Mouse (Mus musculus) mature B cell (primary cell): ENCODE measurements around the gene Traf3ip2.

Source experiments
- in situ Hi-C: fragments of 300-500 bp; cut with MboI; formaldehyde crosslinking; loops from 2 replicates; pipeline ENCODE4 v1.14.3; 2019

The Traf3ip2 gene

GRCm38 (mm10) chr10:39678199-39678791, 65.6 kb downstream of the Traf3ip2 start:
- in situ Hi-C loops: no loop called here

DNA sequence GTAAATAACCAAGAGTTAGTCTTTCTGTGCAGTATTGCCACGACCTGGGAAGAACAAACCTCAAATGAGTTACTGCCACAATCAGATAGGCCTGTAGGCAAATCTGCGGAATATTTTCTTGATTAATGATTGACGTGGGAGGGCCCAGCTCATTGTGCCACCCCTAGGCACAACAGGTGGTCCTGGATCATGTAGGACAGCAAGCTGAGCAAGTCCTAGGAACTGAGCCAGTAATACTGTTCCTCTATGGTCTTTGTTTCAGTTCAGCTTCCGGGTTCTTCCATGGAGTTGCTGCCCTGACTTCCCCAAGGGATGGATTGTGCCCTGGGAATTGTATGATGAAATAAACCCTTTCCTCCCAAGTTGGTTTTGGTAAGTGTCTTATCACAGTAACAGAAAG, 68.3 kb downstream of the Traf3ip2 start:
- in situ Hi-C loops: no loop called here

GRCm38 (mm10) chr10:39682556-39682955, 69.8 kb downstream of the Traf3ip2 start:
- in situ Hi-C loops: no loop called here

DNA sequence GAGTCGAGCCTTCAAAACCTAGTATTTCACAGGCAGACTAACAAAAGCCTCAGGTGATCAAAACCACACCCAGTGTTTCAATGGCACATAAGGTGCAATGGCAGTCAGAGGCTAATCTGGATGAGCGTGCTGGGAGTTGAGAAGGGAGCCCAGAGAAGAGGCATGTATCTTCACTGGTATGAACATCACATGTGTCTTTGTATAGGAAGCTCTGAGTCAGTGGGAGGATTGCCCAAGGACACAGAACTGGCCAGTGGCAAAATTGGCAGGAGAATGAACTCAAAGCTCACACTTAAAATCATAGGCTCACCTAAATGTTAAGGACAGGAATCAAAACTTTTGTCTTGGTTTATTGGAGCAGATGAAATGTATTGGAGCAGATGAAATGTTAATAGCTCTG, 70.7 kb downstream of the Traf3ip2 start:
- in situ Hi-C loops: no loop called here

DNA sequence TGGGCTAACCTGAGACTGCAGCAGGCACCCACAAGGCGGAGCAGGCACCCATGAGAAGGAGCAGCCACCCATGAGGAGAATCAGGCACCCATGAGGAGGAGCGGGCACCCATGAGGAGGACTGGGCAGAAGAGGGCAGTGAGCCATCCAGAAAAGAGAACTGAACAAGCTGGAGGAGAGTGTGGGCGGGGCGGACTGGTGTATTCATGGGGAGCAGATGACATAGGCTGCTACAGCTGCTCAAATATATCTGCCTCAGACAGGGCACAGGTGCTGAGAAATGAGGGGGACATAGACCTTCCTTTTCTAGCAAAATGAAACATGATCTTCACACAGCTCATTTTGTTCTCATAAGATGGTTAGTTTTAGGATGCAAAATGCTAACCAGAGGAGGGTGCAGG, 74.1 kb downstream of the Traf3ip2 start:
- in situ Hi-C loops: no loop called here

DNA sequence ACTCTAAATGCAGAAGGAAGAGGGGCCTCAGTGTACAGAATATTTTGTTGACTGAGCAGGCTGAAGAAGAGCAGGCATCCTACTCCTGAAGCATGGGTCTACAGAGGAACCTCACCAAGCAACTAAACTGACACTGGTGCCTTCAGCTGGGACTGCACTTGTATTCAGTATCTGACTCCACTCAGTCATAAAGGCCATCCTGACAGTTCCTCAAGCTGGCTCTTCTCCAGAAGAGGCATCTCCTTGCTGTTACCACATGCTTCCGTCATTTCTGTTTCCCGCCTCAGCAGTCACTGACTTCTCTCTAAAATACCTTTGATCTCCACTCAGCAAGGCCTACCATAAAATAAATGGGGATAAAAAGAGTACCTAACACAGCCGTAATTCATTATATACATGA, 75.1 kb downstream of the Traf3ip2 start:
- in situ Hi-C loops: no loop called here

DNA sequence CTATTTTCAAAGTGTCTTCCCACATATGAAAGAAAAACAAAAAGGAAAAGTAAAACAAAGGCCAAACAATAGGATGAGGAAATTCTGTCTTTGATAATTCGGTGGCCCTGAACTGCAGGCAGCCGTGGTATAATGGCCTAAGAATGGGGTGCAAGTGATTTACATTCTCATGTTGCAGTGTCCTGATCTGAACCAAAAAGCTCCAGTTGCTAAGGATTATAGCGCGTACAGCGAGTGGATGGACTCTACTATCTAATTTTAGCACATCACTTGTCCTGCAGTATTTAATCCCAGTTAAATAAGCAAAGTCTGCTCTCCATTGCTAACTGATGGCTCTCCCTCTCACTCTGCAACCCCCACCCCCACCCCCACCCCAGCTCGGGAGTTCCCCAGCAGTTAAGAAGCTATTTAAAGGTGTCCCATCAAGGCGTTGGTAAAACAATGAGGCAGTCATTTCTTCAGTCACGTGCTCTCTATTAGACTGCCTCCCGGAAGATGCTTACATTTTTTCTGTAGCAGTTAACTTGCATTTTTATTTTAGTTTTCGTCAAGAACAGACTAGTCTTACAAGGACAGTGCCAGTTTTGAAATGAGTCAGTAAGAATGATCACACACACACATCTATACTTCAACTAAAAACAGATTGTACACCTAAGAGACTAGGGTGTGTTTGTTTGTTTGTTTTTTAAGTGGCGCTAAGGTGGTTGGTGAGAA, 78.8 kb downstream of the Traf3ip2 start:
- in situ Hi-C loops: no loop called here

GRCm38 (mm10) chr10:39692152-39692551, 79.4 kb downstream of the Traf3ip2 start:
- in situ Hi-C loops: no loop called here
